In genomic region chr5:15816864-15817263, GRCm38 (mm10) we compare ENCODE assay signal across 21 mouse cellular contexts.
"Had no signal": no experiment of that assay in that cellular context is flagged by ENCODE, and none has a peak within 500 bp of the region (broad histone marks: within the 10 kb centered on the region; RNA-seq: fewer than 3 reads in every experiment).

No protein-coding gene starts in this region.

- H3K9ac ChIP-seq: liver, embryonic 13.5 days; liver, embryonic 15.5 days; liver, postnatal 0 days; lung, embryonic 15.5 days; midbrain, embryonic 12.5 days; neural tube, embryonic 12.5 days had no signal

- H3K36me3 ChIP-seq: liver, embryonic 13.5 days; liver, embryonic 15.5 days; lung, embryonic 15.5 days; midbrain, embryonic 12.5 days; neural tube, embryonic 12.5 days had no signal

- H3K27me3 ChIP-seq: liver, embryonic 13.5 days; liver, embryonic 15.5 days; lung, embryonic 15.5 days; megakaryocyte, embryonic 14.5 days; midbrain, embryonic 12.5 days; neural tube, embryonic 12.5 days had no signal

- H3K27ac ChIP-seq: liver, embryonic 13.5 days; liver, embryonic 15.5 days; lung, embryonic 15.5 days; macrophage; neural tube, embryonic 12.5 days had no signal

- DNase-seq: liver, embryonic 13.5 days; liver, postnatal 0 days; lung, adult 2 months; lung, postnatal 14 days; lung, postnatal 36 days; retina, postnatal 1 day; right cerebral cortex, adult 18-20 months; right cerebral cortex, postnatal 25 days; right cerebral cortex, postnatal 4 days; spleen, adult 18-20 months; thymus, adult 18-20 months; thymus, postnatal 14 days; thymus, postnatal 36 days had no signal

- H3K4me1 ChIP-seq: liver, embryonic 13.5 days; liver, embryonic 15.5 days; lung, embryonic 15.5 days; megakaryocyte, embryonic 14.5 days; midbrain, embryonic 12.5 days; neural tube, embryonic 12.5 days had no signal

- H3K4me2 ChIP-seq: liver, embryonic 11.5 days; liver, embryonic 13.5 days; liver, embryonic 15.5 days; lung, embryonic 15.5 days; midbrain, embryonic 12.5 days; neural tube, embryonic 12.5 days had no signal

- H3K9me3 ChIP-seq: liver, embryonic 13.5 days; liver, embryonic 15.5 days; lung, embryonic 15.5 days; megakaryocyte, embryonic 14.5 days; midbrain, embryonic 12.5 days; neural tube, embryonic 12.5 days had no signal

- H3K4me3 ChIP-seq: liver, embryonic 13.5 days; liver, embryonic 15.5 days; lung, embryonic 15.5 days; megakaryocyte, embryonic 14.5 days; midbrain, embryonic 12.5 days; neural tube, embryonic 12.5 days had no signal

- ATAC-seq: liver, postnatal 0 days; lung, postnatal 0 days had no signal
